Mouse (Mus musculus) CH12.LX (cell line): Measurements from ENCODE around the gene Awat2. TPM values are rescaled to one million over a fixed set of nuclear protein-coding genes. Genes with fewer than 3 reads are reported as not detected.

Experiments used
- DNase-seq: peaks from one replicate; pipeline ENCODE4 v3.0.0-alpha.2; 2013; ENCODE audit errors: extremely low read depth
- H3K27ac ChIP-seq: 2 replicates; pipeline ENCODE4 v1.5.1; 2012; ENCODE audit warnings: low read depth, mild to moderate bottlenecking, control low read depth, moderate library complexity; ENCODE audit not compliant: insufficient read depth
- H3K27me3 ChIP-seq: replicated peaks from 2 replicates; pipeline ENCODE3; 2012; ENCODE audit warnings: inconsistent platforms
- H3K36me3 ChIP-seq, 2 experiments: replicated peaks in 1 of 2; 2 replicates each; pipeline versions ENCODE3 to v1.6.1; 2012; ENCODE audit warnings: inconsistent platforms in 1 of 2, low read length in 1 of 2, mild to moderate bottlenecking in 1 of 2, mixed read lengths in 1 of 2, moderate library complexity in 1 of 2; ENCODE audit not compliant: control insufficient read depth in 1 of 2, insufficient read depth in 1 of 2
- H3K4me1 ChIP-seq, 2 experiments: 2 replicates each; pipeline ENCODE4 v1.6.1; 2012; ENCODE audit warnings: inconsistent platforms in 1 of 2, moderate library complexity in 1 of 2; ENCODE audit not compliant: insufficient read depth in 2 of 2, control insufficient read depth in 1 of 2
- H3K4me2 ChIP-seq: 2 replicates; pipeline ENCODE4 v1.6.1; 2012; ENCODE audit warnings: low read depth, mild to moderate bottlenecking, control low read depth; ENCODE audit not compliant: poor library complexity, insufficient read depth, severe bottlenecking
- H3K4me3 ChIP-seq, 3 experiments: fragments of 150-350 bp in 1 of 3; sonication (generic) in 1 of 3; replicated peaks in 1 of 3; 2 replicates each; pipeline versions ENCODE3 to v1.5.1; 2011 to 2012; ENCODE audit warnings: low read depth in 2 of 3, low read length in 2 of 3, mild to moderate bottlenecking in 2 of 3, moderate library complexity in 2 of 3, control low read depth in 1 of 3, improper control_type of control experiment in 1 of 3, inconsistent platforms in 1 of 3, mixed read lengths in 1 of 3; ENCODE audit not compliant: poor library complexity in 1 of 3
- H3K79me2 ChIP-seq: replicated peaks from 2 replicates; pipeline ENCODE4 v1.6.1; 2012; ENCODE audit warnings: mild to moderate bottlenecking, moderate library complexity; ENCODE audit not compliant: control insufficient read depth, poor library complexity, insufficient read depth, severe bottlenecking; ENCODE audit errors: extremely low read depth
- H3K9ac ChIP-seq: 2 replicates; pipeline ENCODE4 v1.6.1; 2012; ENCODE audit warnings: low read depth, mild to moderate bottlenecking, control low read depth, moderate library complexity; ENCODE audit not compliant: insufficient read depth
- H3K9me3 ChIP-seq: replicated peaks from 2 replicates; pipeline ENCODE3; 2012; ENCODE audit warnings: low read length, inconsistent platforms, mixed read lengths
- CHD1 ChIP-seq: IDR thresholded peaks from 2 replicates; pipeline ENCODE4 v1.6.1; 2012; ENCODE audit warnings: low read depth, low read length, improper control_type of control experiment, inconsistent platforms
- CTCF ChIP-seq, 2 experiments: IDR thresholded peaks in 1 of 2; conservative IDR thresholded peaks in 1 of 2; 2 replicates each; pipeline ENCODE4 v1.5.1; 2011 to 2012; ENCODE audit warnings: low read depth in 2 of 2, low read length in 2 of 2, improper control_type of control experiment in 1 of 2, inconsistent platforms in 1 of 2, mild to moderate bottlenecking in 1 of 2, moderate library complexity in 1 of 2
- E2F4 ChIP-seq: IDR thresholded peaks from 2 replicates; pipeline ENCODE4 v1.6.1; 2011; ENCODE audit warnings: low read depth, low read length, improper control_type of control experiment; ENCODE audit not compliant: insufficient replicate concordance
- EP300 ChIP-seq: IDR thresholded peaks from 2 replicates; pipeline ENCODE4 v1.6.1; 2011; ENCODE audit warnings: low read length, improper control_type of control experiment
- HCFC1 ChIP-seq: IDR thresholded peaks from 2 replicates; pipeline ENCODE4 v1.6.1; 2012; ENCODE audit warnings: low read depth, mild to moderate bottlenecking, inconsistent platforms, low read length, improper control_type of control experiment
- MAFK ChIP-seq: IDR thresholded peaks from 2 replicates; pipeline ENCODE4 v1.6.1; 2011; ENCODE audit warnings: low read length, improper control_type of control experiment; ENCODE audit not compliant: insufficient replicate concordance
- MAX ChIP-seq: IDR thresholded peaks from 2 replicates; pipeline ENCODE4 v1.6.1; 2011; ENCODE audit warnings: low read length, improper control_type of control experiment
- MAZ ChIP-seq: IDR thresholded peaks from 2 replicates; pipeline ENCODE4 v1.6.1; 2012; ENCODE audit warnings: low read depth, mild to moderate bottlenecking, inconsistent platforms, low read length, improper control_type of control experiment, moderate library complexity
- NRF1 ChIP-seq: IDR thresholded peaks from 2 replicates; pipeline ENCODE4 v1.6.1; 2014; ENCODE audit warnings: low read depth, mild to moderate bottlenecking, inconsistent platforms, low read length, improper control_type of control experiment, moderate library complexity
- TCF12 ChIP-seq: IDR thresholded peaks from 2 replicates; pipeline ENCODE4 v1.6.1; 2014; ENCODE audit warnings: low read depth, mild to moderate bottlenecking, inconsistent platforms, low read length, improper control_type of control experiment
- dilution Hi-C: fragments of 300-500 bp; cut with MboI; formaldehyde crosslinking; loops from 2 replicates; pipeline ENCODE4 v1.14.3; 2020; ENCODE audit warnings: low sequenced_read_pairs; ENCODE audit not compliant: extremely low pct_unique_long_range_greater_than_20kb, extremely low pct_ligation_motif_present
- in situ Hi-C: fragments of 300-500 bp; cut with MboI; formaldehyde crosslinking; loops from 3 replicates; pipeline ENCODE4 v1.14.3; 2019; ENCODE audit warnings: low sequenced_read_pairs, low pct_ligation_motif_present, low pct_unique_long_range_greater_than_20kb, mixed read lengths
- polyA plus RNA-seq: library from polyadenylated mRNA; unstranded; fragments of >175 nt; gene quantifications from 2 replicates; pipeline ENCODE4 v1.2.1, GENCODE M21; 2012; ENCODE audit warnings: low read depth; ENCODE audit not compliant: insufficient read length
- total RNA-seq, 2 experiments: library from RNA; depleted of rRNA; stranded (reverse); fragments of 300-350 nt in 1 of 2; fragments of >200 nt in 1 of 2; gene quantifications; 2 replicates each; pipeline ENCODE4 v1.2.3; 2012 to 2014

The Awat2 gene
- total and polyA plus RNA-seq, 3 experiments, result 0.67 to 2.0 (median 1.1) TPM

- in situ Hi-C loops, result no loop called here
- Histone ChIP-seq H3K36me3 (no peaks in the 10 kb centered on the region), H3K4me1 (no peaks in the 10 kb centered on the region), H3K4me2 (no peak overlapping the region), H3K4me3 (no peak overlapping the region), H3K9ac (no peak overlapping the region), H3K27ac (no peak overlapping the region), H3K9me3 (no peaks in the 10 kb centered on the region), H3K27me3 (no peaks in the 10 kb centered on the region), H3K79me2 (no peaks in the 10 kb centered on the region)
- no peak for DNase-seq
- TF ChIP-seq MAZ (no peak), E2F4 (no peak)
- dilution Hi-C loops, result no loop called here
Measured at GRCm38 (mm10) chrX:100389887-100390286, 52.6 kb downstream of the Awat2 start.

- Histone ChIP-seq H3K27me3 (no peaks in the 10 kb centered on the region), H3K27ac (no peak overlapping the region), H3K9me3 (no peaks in the 10 kb centered on the region), H3K4me1 (no peaks in the 10 kb centered on the region), H3K4me3 (no peak overlapping the region), H3K79me2 (no peaks in the 10 kb centered on the region), H3K36me3 (no peaks in the 10 kb centered on the region), H3K9ac (no peak overlapping the region), H3K4me2 (no peak overlapping the region)
- dilution Hi-C loops (no loop called here), in situ Hi-C loops (no loop called here)
- DNase-seq, result no peak
- TF ChIP-seq CHD1, result no peak
- TF ChIP-seq MAZ, result no peak
- no peak for TF ChIP-seq EP300
- TF ChIP-seq MAX, result no peak
- TF ChIP-seq HCFC1, result no peak
- TF ChIP-seq MAFK, result no peak
- TF ChIP-seq NRF1, result no peak
- TF ChIP-seq TCF12, result no peak
- TF ChIP-seq CTCF (conservative IDR thresholded peaks at IDR 0.05 in 1 of 2, IDR thresholded peaks at IDR 0.05 in 1 of 2; ENCODE audit: low read depth in 2 of 2, low read length in 2 of 2), result no peak
Measured at GRCm38 (mm10) chrX:100356974-100357373, 85.5 kb downstream of the Awat2 start.

Other genes starting within 250 kb of the Awat2 start
- gene Otud6a, start 13.7 kb downstream of the Awat2 start, total RNA-seq (2012; rRNA removed), result not detected in 2 replicates
- gene Otud6a, start 13.7 kb downstream of the Awat2 start, total RNA-seq (2014; rRNA removed), result not detected in 2 replicates
- gene Otud6a, start 13.7 kb downstream of the Awat2 start, polyA plus RNA-seq, result not detected in 2 replicates
- gene Igbp1, start 51.6 kb upstream of the Awat2 start, total RNA-seq (2012; rRNA removed), result 64.2 and 72.7 TPM in 2 replicates
- gene Igbp1, start 51.6 kb upstream of the Awat2 start, total RNA-seq (2014; rRNA removed), result 116 and 124 TPM in 2 replicates
- gene Igbp1, start 51.6 kb upstream of the Awat2 start, polyA plus RNA-seq, result 92.6 and 95.0 TPM in 2 replicates
- not detected in 2 replicates for gene Dgat2l6, start 82.1 kb upstream of the Awat2 start, total RNA-seq (2012; rRNA removed)
- 0.07 TPM in 1 of 2 replicates, not detected in the other for gene Dgat2l6, start 82.1 kb upstream of the Awat2 start, total RNA-seq (2014; rRNA removed)
- not detected in 2 replicates for gene Dgat2l6, start 82.1 kb upstream of the Awat2 start, polyA plus RNA-seq
- not detected in 2 replicates for gene Awat1, start 129.5 kb upstream of the Awat2 start, total RNA-seq (2012; rRNA removed)
- not detected in 2 replicates for gene Awat1, start 129.5 kb upstream of the Awat2 start, total RNA-seq (2014; rRNA removed)
- gene Awat1, start 129.5 kb upstream of the Awat2 start, polyA plus RNA-seq, result not detected in 2 replicates
- gene P2ry4, start 152.2 kb upstream of the Awat2 start, total RNA-seq (2012; rRNA removed), result not detected in 2 replicates
- not detected in 2 replicates for gene P2ry4, start 152.2 kb upstream of the Awat2 start, total RNA-seq (2014; rRNA removed)
- gene P2ry4, start 152.2 kb upstream of the Awat2 start, polyA plus RNA-seq, result not detected in 2 replicates
- gene Arr3, start 162.8 kb upstream of the Awat2 start, total RNA-seq (2012; rRNA removed), result not detected in 2 replicates
- not detected in 2 replicates for gene Arr3, start 162.8 kb upstream of the Awat2 start, total RNA-seq (2014; rRNA removed)
- gene Arr3, start 162.8 kb upstream of the Awat2 start, polyA plus RNA-seq, result not detected in 2 replicates
- 24.0 and 27.1 TPM in 2 replicates for gene Kif4, start 183.0 kb upstream of the Awat2 start, total RNA-seq (2012; rRNA removed)
- gene Kif4, start 183.0 kb upstream of the Awat2 start, total RNA-seq (2014; rRNA removed), result 29.5 and 32.2 TPM in 2 replicates
- gene Kif4, start 183.0 kb upstream of the Awat2 start, polyA plus RNA-seq, result 34.6 and 38.8 TPM in 2 replicates
- 33.8 and 47.0 TPM in 2 replicates for gene Pdzd11, start 183.9 kb upstream of the Awat2 start, total RNA-seq (2012; rRNA removed)
- 77.0 and 78.9 TPM in 2 replicates for gene Pdzd11, start 183.9 kb upstream of the Awat2 start, total RNA-seq (2014; rRNA removed)
- 62.4 and 77.2 TPM in 2 replicates for gene Pdzd11, start 183.9 kb upstream of the Awat2 start, polyA plus RNA-seq